Mouse (Mus musculus) liver (tissue): ENCODE results near the gene Arl8b.
"Not testable (repeated sequence)": the region's sequence is repeated elsewhere in the genome, so short reads cannot be mapped to it uniquely, and the experiment has no call there.

Experiments used
- DNase-seq: peaks from one replicate; pipeline ENCODE4 v3.0.0-alpha.2; 2020; ENCODE audit warnings: mixed read lengths

Arl8b gene

GRCm38 (mm10) chr6:108837081-108837480, 54.2 kb downstream of the Arl8b start:
- no peak for DNase-seq

- no peak for DNase-seq
Measured at GRCm38 (mm10) chr6:108837958-108838357, 55.1 kb downstream of the Arl8b start.

- DNase-seq = no peak
Measured at GRCm38 (mm10) chr6:108839432-108839831, 56.5 kb downstream of the Arl8b start.

DNA sequence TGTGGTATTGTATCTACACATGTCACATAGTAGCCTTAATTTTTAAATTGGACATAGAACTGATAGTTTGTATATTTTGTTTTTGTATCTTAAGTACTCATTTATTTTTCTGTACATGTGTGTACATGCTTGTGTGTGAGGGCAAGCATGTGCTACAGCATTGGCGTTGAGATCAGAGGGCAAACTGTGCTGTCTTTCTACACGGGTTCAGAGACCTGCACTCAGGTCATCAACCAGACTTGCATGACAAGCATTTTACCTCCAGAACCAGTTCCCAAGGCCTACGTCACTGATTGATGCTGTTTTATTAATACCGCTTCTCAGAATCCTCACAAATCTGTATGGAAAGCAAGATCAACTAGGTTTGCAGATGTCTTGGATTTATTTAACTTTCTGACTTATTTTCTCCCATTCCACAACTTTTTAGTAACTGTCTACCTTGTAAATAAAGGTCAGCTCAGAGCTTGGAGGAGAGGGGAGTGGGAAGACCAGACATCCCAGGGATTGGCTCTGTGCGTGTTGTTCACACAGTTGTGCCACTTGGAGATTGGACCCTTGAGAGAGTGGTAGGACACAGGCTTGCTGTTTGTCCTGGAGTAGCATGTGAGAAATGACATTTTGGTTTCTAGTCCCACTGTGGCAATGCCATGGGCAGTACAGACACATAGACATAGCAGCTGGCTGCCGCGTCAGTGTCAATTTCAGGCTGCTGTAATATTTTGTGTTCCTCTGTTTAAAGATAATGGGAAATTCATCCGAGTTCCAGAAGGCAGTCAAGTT, 58.2 kb downstream of the Arl8b start:
- no peak for DNase-seq

GRCm38 (mm10) chr6:108843664-108844063, 60.8 kb downstream of the Arl8b start:
- no peak for DNase-seq

DNA sequence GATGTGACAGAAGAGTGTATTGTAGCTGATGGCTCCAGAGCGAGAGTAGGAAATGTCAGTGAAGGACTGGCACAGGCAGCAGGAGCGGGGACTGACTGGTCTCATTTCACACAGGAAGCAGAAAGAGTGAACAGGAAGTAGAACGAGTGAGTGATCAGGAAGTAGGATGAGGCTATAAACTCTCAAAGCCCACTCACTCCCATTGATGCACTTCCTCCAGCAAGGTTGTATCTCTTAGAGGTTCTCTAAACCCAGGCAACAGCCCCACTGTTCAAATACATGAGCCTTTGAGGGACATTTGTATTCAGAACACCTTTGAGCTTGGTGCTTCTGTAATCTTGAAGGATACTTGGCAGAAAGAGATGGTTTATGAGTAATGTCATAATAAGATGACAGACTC, 61.2 kb downstream of the Arl8b start:
- DNase-seq = no peak

DNA sequence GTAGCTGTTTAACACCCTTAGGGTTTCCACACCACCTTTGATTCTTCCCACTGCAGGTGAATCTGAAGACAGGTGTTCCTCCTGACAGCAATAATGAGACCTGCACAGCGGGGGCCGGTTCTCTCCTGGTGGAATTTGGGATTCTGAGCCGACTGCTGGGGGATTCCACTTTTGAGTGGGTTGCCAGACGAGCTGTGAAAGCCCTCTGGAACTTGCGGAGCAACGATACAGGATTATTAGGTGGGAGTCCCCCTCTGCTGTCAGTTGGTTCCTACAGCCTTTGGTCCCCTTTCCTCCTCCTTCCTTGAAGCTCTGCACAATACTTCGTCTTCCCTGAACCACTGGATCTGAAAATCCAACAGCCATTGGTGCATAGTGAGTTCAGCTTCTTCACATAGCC, 61.9 kb downstream of the Arl8b start:
- no peak for DNase-seq

- DNase-seq = no peak
Measured at GRCm38 (mm10) chr6:108852088-108852670, 69.3 kb downstream of the Arl8b start.

GRCm38 (mm10) chr6:108852986-108853385, 70.1 kb downstream of the Arl8b start:
- DNase-seq = no peak

- no peak for DNase-seq
Measured at GRCm38 (mm10) chr6:108858583-108858982, 75.7 kb downstream of the Arl8b start.

GRCm38 (mm10) chr6:108861226-108861625, 78.3 kb downstream of the Arl8b start:
- no peak for DNase-seq

DNA sequence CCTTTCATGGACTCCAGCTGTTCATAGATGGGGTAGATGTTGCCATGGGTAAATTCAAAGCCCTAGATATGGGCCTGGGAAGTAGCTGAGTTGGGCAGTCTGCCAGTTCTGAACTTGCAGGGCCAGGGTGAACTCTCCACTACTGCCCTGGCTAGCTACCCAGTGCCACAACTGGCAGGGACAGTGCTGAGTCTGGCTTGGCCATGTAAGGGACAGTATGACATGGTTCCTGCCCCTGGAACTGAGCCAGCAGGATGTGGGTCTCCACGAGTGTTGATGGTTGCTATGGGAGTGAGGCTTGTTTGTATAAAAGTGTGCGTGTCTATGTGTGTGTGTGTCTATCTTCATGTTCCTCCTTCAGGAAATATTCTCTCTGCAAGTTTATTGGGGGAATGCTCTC, 79.6 kb downstream of the Arl8b start:
- no peak for DNase-seq

DNA sequence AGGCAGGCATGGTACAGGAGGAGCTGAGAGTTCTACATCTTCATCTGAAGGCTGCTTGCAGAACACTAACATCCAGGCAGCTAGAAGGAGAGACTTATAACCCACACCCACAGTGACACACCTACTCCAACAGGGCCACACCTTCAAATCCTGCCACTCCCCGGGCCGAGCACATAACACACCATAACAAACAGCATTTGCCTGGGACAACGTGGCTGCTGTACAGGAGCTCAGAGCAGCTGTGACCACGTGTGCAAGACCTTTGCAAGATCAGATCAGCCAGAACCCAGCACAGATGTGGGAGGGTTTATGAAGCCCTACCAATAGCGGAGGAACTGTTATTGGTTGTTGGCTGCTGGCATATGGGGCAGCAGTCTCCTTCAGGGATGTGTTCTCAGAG, 83.4 kb downstream of the Arl8b start:
- DNase-seq = no peak

- not testable (repeated sequence) for DNase-seq
Measured at GRCm38 (mm10) chr6:108869031-108869430, 86.1 kb downstream of the Arl8b start.

GRCm38 (mm10) chr6:108870421-108870820, 87.5 kb downstream of the Arl8b start:
- no peak for DNase-seq

DNA sequence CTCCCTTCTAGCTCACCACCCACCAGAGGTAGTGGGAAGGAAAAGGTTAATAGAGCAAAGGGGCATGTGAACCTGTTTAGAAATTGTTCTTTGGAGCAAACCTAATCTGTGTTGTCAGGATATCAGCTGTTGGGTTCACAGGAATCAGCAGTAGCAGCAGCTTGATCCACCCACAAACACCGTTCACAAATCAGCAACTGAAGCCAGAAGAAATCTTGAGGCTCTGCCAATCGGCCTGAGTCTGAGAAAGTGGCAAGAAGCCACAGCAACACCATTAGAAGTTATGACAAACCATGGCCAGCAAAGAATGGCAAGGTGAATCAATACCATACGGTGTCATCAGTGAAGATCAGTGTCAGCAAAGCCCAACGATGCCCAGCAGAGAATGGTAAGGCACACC, 88.4 kb downstream of the Arl8b start:
- no peak for DNase-seq
